Mouse (Mus musculus) stomach, embryonic 16.5 days (tissue): ENCODE measurements around the gene Gm10775. TPM values are rescaled to one million over a fixed set of nuclear protein-coding genes. Genes with fewer than 3 reads are reported as not detected.

Experiments
- ATAC-seq: fragments of 200-750 bp; cut with Nextera tagmentation; 2 replicates; pipeline ENCODE4 v1.8.0; 2017; ENCODE audit warnings: moderate number of reproducible peaks, moderate TSS enrichment; ENCODE audit not compliant: insufficient read depth, low FRiP score
- H3K27ac ChIP-seq: fragments of 300-500 bp; sonication (generic); 2 replicates; pipeline ENCODE4 v1.5.1; 2014; ENCODE audit warnings: low read length
- H3K27me3 ChIP-seq: fragments of 300-500 bp; sonication (generic); 2 replicates; pipeline ENCODE4 v1.6.1; 2014; ENCODE audit warnings: low read length, control low read depth, mixed read lengths; ENCODE audit not compliant: control insufficient read depth, insufficient read depth
- H3K36me3 ChIP-seq: fragments of 300-500 bp; sonication (generic); 2 replicates; pipeline ENCODE4 v1.6.1; 2014; ENCODE audit warnings: low read length; ENCODE audit not compliant: control insufficient read depth, insufficient read depth
- H3K4me1 ChIP-seq: fragments of 300-500 bp; sonication (generic); 2 replicates; pipeline ENCODE4 v1.6.1; 2014; ENCODE audit warnings: low read length, control low read depth, mixed read lengths; ENCODE audit not compliant: control insufficient read depth, insufficient read depth
- H3K4me2 ChIP-seq: fragments of 300-500 bp; sonication (generic); 2 replicates; pipeline ENCODE4 v1.6.1; 2014; ENCODE audit warnings: low read depth, low read length, mixed read lengths
- H3K4me3 ChIP-seq: fragments of 300-500 bp; sonication (generic); replicated peaks from 2 replicates; pipeline ENCODE4 v1.5.1; 2014; ENCODE audit warnings: mild to moderate bottlenecking, low read length
- H3K9ac ChIP-seq: fragments of 300-500 bp; sonication (generic); 2 replicates; pipeline ENCODE4 v1.6.1; 2014; ENCODE audit warnings: low read length
- H3K9me3 ChIP-seq: fragments of 300-500 bp; sonication (generic); replicated peaks from 2 replicates; pipeline ENCODE4 v1.6.1; 2016; ENCODE audit warnings: low read length, control low read depth; ENCODE audit not compliant: control insufficient read depth
- WGBS: fragments of 180-500 bp; shearing (Covaris S2); extraction: QIAGEN DNeasy Blood & Tissue Kit; methylation state at CpG from one replicate; pipeline ENCODE4 v1.1.7; 2014; 5-methylcytosine and 5-hydroxymethylcytosine counted together
- polyA plus RNA-seq: library from polyadenylated mRNA; unstranded; fragments of >200 nt; fragmentation: Nextera tagmentation; extraction: Ambion mirVana; gene quantifications from 2 replicates; pipeline ENCODE4 v1.2.1, GENCODE M21; 2015

Gm10775 gene
- polyA plus RNA-seq: not detected in 2 replicates

GRCm38 (mm10) chr13:65259239-65259638 lies at the start of gene Gm10775:
Gene Gm10775, plus strand, starts transcription at chr13:65259539.
- Histone ChIP-seq H3K4me3 (peak within 1 kb of the TSS; percentile 16), H3K27me3 (no peaks in the 10 kb centered on the region), H3K9me3 (peaks cover 55% of the 10 kb centered on the region), H3K4me1 (no peaks in the 10 kb centered on the region), H3K4me2 (peak within 1 kb of the TSS; percentile 41; the same call in 1 of the 2 replicates), H3K9ac (no peak within 1 kb of the TSS), H3K36me3 (peaks cover 16% of the 10 kb centered on the region; the same call in 1 of the 2 replicates), H3K27ac (no peak within 1 kb of the TSS)
- 37% methylated on average over 29 of the region's 29 CpGs for WGBS
- no peak for ATAC-seq

GRCm38 (mm10) chr13:65225945-65226344 lies 33.4 kb upstream of the Gm10775 start:
- Histone ChIP-seq H3K36me3 (no peaks in the 10 kb centered on the region), H3K4me3 (no peak overlapping the region), H3K9ac (no peak overlapping the region), H3K4me1 (no peaks in the 10 kb centered on the region), H3K27ac (no peak overlapping the region), H3K4me2 (no peak overlapping the region), H3K27me3 (no peaks in the 10 kb centered on the region), H3K9me3 (no peaks in the 10 kb centered on the region)
- 61% methylated on average over 6 of the region's 6 CpGs for WGBS
- no peak for ATAC-seq

GRCm38 (mm10) chr13:65226657-65227056 lies 32.7 kb upstream of the Gm10775 start:
- H3K9ac ChIP-seq: no peak overlapping the region
- H3K9me3 ChIP-seq: no peaks in the 10 kb centered on the region
- H3K27ac ChIP-seq: no peak overlapping the region
- H3K27me3 ChIP-seq: no peaks in the 10 kb centered on the region
- no peak overlapping the region for H3K4me2 ChIP-seq
- no peak overlapping the region for H3K4me3 ChIP-seq
- ATAC-seq: no peak
- 85% methylated on average over 2 of the region's 2 CpGs for WGBS
- H3K4me1 ChIP-seq: no peaks in the 10 kb centered on the region
- H3K36me3 ChIP-seq: no peaks in the 10 kb centered on the region

GRCm38 (mm10) chr13:65237211-65237610 lies 22.1 kb upstream of the Gm10775 start:
- Histone ChIP-seq H3K27me3 (no peaks in the 10 kb centered on the region), H3K4me3 (no peak overlapping the region), H3K36me3 (no peaks in the 10 kb centered on the region), H3K4me2 (no peak overlapping the region), H3K9ac (no peak overlapping the region), H3K27ac (no peak overlapping the region), H3K9me3 (no peaks in the 10 kb centered on the region), H3K4me1 (peaks cover 7% of the 10 kb centered on the region; the same call in 1 of the 2 replicates)
- ATAC-seq: no peak
- WGBS: 71% methylated on average over 9 of the region's 9 CpGs

GRCm38 (mm10) chr13:65240509-65241098 lies 18.7 kb upstream of the Gm10775 start:
- peak; percentile 92 for ATAC-seq
- under 1% methylated on average over 28 of the region's 28 CpGs for WGBS
- Histone ChIP-seq H3K36me3 (peaks cover 9% of the 10 kb centered on the region; the same call in 1 of the 2 replicates), H3K9me3 (peaks cover 8% of the 10 kb centered on the region; the same call in 1 of the 2 replicates), H3K4me2 (peak overlapping the region; percentile 93), H3K4me3 (peak overlapping the region; percentile 78), H3K27ac (peak overlapping the region; percentile 92), H3K4me1 (peaks cover 11% of the 10 kb centered on the region; the same call in 1 of the 2 replicates), H3K27me3 (no peaks in the 10 kb centered on the region), H3K9ac (peak overlapping the region; percentile 80)

- ATAC-seq: peak; percentile 91
- Histone ChIP-seq H3K27me3 (no peaks in the 10 kb centered on the region), H3K27ac (peak overlapping the region; percentile 92), H3K4me2 (peak overlapping the region; percentile 99), H3K36me3 (peaks cover 10% of the 10 kb centered on the region; the same call in 1 of the 2 replicates), H3K9me3 (peaks cover 13% of the 10 kb centered on the region; the same call in 1 of the 2 replicates), H3K4me1 (peaks cover 11% of the 10 kb centered on the region; the same call in 1 of the 2 replicates), H3K9ac (peak overlapping the region; percentile 80), H3K4me3 (peak overlapping the region; percentile 78)
- under 1% methylated on average over 45 of the region's 45 CpGs for WGBS
These were observed 18.2 kb upstream of the Gm10775 start for GRCm38 (mm10) chr13:65241099-65241626.

GRCm38 (mm10) chr13:65241627-65242318 lies 17.6 kb upstream of the Gm10775 start:
- 2% methylated on average over 50 of the region's 51 CpGs for WGBS
- Histone ChIP-seq H3K27ac (peak overlapping the region; percentile 92), H3K27me3 (no peaks in the 10 kb centered on the region), H3K4me1 (peaks cover 11% of the 10 kb centered on the region; the same call in 1 of the 2 replicates), H3K4me3 (peak overlapping the region; percentile 78), H3K36me3 (peaks cover 10% of the 10 kb centered on the region; the same call in 1 of the 2 replicates), H3K4me2 (peak overlapping the region; percentile 99), H3K9me3 (peaks cover 15% of the 10 kb centered on the region; the same call in 1 of the 2 replicates), H3K9ac (peak overlapping the region; percentile 80)
- ATAC-seq: no peak

GRCm38 (mm10) chr13:65242319-65242787 lies 17.0 kb upstream of the Gm10775 start:
- Histone ChIP-seq H3K27ac (no peak overlapping the region), H3K4me3 (peak overlapping the region; percentile 78), H3K9ac (peak overlapping the region; percentile 80), H3K27me3 (no peaks in the 10 kb centered on the region), H3K4me1 (peaks cover 11% of the 10 kb centered on the region; the same call in 1 of the 2 replicates), H3K36me3 (peaks cover 10% of the 10 kb centered on the region; the same call in 1 of the 2 replicates), H3K4me2 (peak overlapping the region; percentile 99), H3K9me3 (peaks cover 15% of the 10 kb centered on the region; the same call in 1 of the 2 replicates)
- WGBS: 30% methylated on average over 27 of the region's 27 CpGs
- ATAC-seq: no peak
